Mouse (Mus musculus) midbrain, embryonic 14.5 days (tissue): ENCODE measurements around the gene Kif13a. TPM values are rescaled to one million over a fixed set of nuclear protein-coding genes. Genes with fewer than 3 reads are reported as not detected.

ENCODE experiments used
- ATAC-seq: fragments of 200-750 bp; cut with Nextera tagmentation; 2 replicates; pipeline ENCODE4 v1.8.0; 2017; ENCODE audit warnings: moderate number of reproducible peaks, moderate library complexity; ENCODE audit not compliant: low FRiP score, low TSS enrichment
- DNase-seq: peaks from one replicate; pipeline ENCODE4 v3.0.0-alpha.2; 2015
- H3K27ac ChIP-seq: fragments of 300-500 bp; sonication (generic); replicated peaks from 2 replicates; pipeline ENCODE4 v1.5.1; 2014; ENCODE audit warnings: mild to moderate bottlenecking, low read depth, low read length, moderate library complexity
- H3K27me3 ChIP-seq: fragments of 300-500 bp; sonication (generic); 2 replicates; pipeline ENCODE4 v1.6.1; 2014; ENCODE audit warnings: low read length, control low read depth, mixed read lengths; ENCODE audit not compliant: control insufficient read depth, insufficient read depth
- H3K36me3 ChIP-seq: fragments of 300-500 bp; sonication (generic); 2 replicates; pipeline ENCODE4 v1.6.1; 2014; ENCODE audit warnings: low read length, control low read depth; ENCODE audit not compliant: control insufficient read depth, insufficient read depth
- H3K4me1 ChIP-seq: fragments of 300-500 bp; sonication (generic); 2 replicates; pipeline ENCODE4 v1.6.1; 2014; ENCODE audit warnings: mild to moderate bottlenecking, antibody characterized with exemption, low read length, control low read depth; ENCODE audit not compliant: control insufficient read depth, insufficient read depth
- H3K4me2 ChIP-seq: fragments of 300-500 bp; sonication (generic); 2 replicates; pipeline ENCODE4 v1.6.1; 2014; ENCODE audit warnings: mild to moderate bottlenecking, low read length, moderate library complexity
- H3K4me3 ChIP-seq: fragments of 300-500 bp; sonication (generic); replicated peaks from 2 replicates; pipeline ENCODE4 v1.5.1; 2014; ENCODE audit warnings: low read depth, low read length
- H3K9ac ChIP-seq: fragments of 300-500 bp; sonication (generic); replicated peaks from 2 replicates; pipeline ENCODE4 v1.6.1; 2014; ENCODE audit warnings: mild to moderate bottlenecking, low read length, moderate library complexity
- H3K9me3 ChIP-seq: fragments of 300-500 bp; sonication (generic); 2 replicates; pipeline ENCODE4 v1.6.1; 2016; ENCODE audit warnings: low read length, control low read depth, mixed read lengths; ENCODE audit not compliant: control insufficient read depth
- WGBS: fragments of 180-500 bp; shearing (Covaris S2); extraction: QIAGEN DNeasy Blood & Tissue Kit; methylation state at CpG from one replicate; pipeline ENCODE4 v1.1.7; 2014; 5-methylcytosine and 5-hydroxymethylcytosine counted together
- polyA plus RNA-seq: library from polyadenylated mRNA; unstranded; fragments of >200 nt; fragmentation: Nextera tagmentation; extraction: Ambion mirVana; gene quantifications from 2 replicates; pipeline ENCODE4 v1.2.1, GENCODE M21; 2014

Gene Kif13a
- polyA plus RNA-seq, 1 experiment from 2014 or later = 14.2 TPM

DNA sequence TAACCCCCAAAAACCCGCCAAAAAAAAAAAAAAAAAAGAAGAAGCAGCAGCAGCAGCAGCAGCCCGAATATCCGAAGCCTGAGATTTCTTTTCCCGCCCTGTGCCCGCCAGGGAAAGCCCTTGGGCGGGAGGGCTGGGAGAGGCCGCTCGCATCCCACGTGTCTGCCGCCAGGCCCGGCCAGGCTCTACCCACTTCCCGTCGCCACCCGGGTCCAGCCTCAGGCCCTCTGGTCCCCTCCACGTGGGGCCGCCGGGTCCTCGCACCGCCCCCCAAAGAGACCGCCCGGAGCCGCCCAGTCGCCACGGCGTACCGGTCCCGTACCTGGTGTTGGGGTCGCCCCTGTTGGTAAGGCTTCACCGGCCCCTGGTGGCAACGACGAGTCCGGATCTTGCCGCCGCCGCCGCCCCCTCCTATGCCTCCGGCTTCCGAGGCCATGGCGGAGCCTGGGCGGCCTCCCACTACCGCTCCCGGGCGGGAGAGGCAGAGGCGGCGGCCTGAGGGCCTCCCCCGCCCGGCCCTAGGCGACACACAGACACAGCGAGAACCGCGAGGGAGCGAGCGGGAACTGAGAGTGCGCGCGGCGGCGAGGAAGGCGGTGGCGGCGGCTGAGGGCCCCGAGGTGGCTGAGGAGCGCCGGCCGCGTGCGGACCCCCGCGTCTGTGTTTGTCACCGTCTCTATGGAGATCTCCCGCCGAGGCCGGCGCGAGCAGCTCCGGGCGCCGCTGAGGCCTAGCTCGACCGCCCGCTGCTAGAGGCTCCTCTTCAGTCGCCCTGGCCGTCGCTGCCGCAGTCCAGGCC lies 202.4 kb downstream of the Kif13a start:
- Histone ChIP-seq H3K27me3 (no peaks in the 10 kb centered on the region), H3K4me1 (peaks cover 17% of the 10 kb centered on the region), H3K4me2 (peak overlapping the region; percentile 83), H3K36me3 (no peaks in the 10 kb centered on the region), H3K4me3 (peak overlapping the region; percentile 98), H3K9ac (peak overlapping the region; percentile 86), H3K9me3 (no peaks in the 10 kb centered on the region), H3K27ac (peak overlapping the region; percentile 96)
- ATAC-seq (peak; percentile 89), DNase-seq (peak; percentile 58)
- under 1% methylated on average over 65 of the region's 85 CpGs for WGBS

DNA sequence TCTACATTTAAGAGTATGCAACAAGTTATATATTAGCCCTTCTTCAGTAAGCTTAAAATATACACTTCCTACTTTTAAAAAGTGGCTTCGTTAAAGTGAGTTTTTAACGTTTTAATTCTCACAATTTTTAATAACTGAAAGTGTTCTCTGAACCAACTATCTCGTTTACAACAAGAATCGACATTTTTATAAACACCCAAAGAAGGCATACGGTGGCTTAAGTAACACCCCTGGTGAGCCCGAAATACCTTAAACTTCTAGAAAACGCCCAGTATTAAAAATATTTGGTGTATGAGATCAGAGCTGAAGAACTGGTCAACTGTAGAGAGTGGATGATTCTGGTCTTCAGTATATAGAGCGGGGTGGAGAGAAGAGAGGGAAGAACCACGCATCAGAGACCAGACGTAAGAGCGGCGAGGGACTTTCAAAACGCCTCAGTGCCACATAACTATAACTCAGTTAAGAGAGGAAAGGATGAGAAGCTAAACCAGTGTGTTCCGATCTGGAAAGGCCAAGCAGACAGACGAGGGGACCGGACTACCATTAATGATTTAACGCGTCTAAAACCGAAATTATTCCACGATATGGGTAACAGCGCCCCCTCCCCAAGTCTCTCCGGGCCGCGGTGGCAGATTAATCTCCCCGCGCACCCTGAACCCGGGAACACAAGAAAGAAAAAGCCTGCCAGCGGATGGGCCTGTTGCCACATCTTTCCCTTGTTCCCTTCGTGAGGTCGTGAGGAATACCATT lies 203.2 kb downstream of the Kif13a start:
- WGBS = 2% methylated on average over 30 of the region's 30 CpGs
- H3K9ac ChIP-seq = peak overlapping the region; percentile 86
- H3K4me2 ChIP-seq = peak overlapping the region; percentile 83
- H3K27ac ChIP-seq = peak overlapping the region; percentile 96; the same call in 1 of the 2 replicates
- peaks cover 17% of the 10 kb centered on the region for H3K4me1 ChIP-seq
- H3K4me3 ChIP-seq = peak overlapping the region; percentile 98
- no peaks in the 10 kb centered on the region for H3K9me3 ChIP-seq
- no peaks in the 10 kb centered on the region for H3K36me3 ChIP-seq
- H3K27me3 ChIP-seq = no peaks in the 10 kb centered on the region
- ATAC-seq (no peak), DNase-seq (peak; percentile 54)

DNA sequence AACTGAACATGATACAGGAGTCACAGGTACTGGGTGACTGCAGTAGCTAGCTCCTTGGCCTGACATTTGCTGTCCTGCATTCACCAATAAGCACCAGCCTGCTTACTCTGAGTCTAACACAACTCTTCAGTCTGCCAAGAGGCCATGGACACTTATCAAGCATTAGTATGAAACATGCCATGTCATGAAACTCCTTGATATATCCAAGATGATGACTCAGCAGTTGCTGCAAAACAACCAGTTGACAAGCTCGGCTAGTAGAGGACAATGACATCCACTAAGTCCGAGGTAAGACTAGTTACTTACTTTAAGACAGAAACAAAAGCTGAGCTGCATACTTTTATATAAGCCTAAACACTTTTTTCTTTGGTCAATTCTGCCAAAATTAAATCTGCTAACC lies 204.4 kb downstream of the Kif13a start:
- H3K4me2 ChIP-seq = peak overlapping the region; percentile 83
- H3K9me3 ChIP-seq = no peaks in the 10 kb centered on the region
- ATAC-seq = no peak
- no peaks in the 10 kb centered on the region for H3K36me3 ChIP-seq
- no peak overlapping the region for H3K27ac ChIP-seq
- 23% methylated on average over 2 of the region's 2 CpGs for WGBS
- no peak for DNase-seq
- H3K4me3 ChIP-seq = 0 out of 2 replicates have a peak overlapping the region, but pooled peaks have one; percentile 12
- peaks cover 17% of the 10 kb centered on the region for H3K4me1 ChIP-seq
- no peak overlapping the region for H3K9ac ChIP-seq
- no peaks in the 10 kb centered on the region for H3K27me3 ChIP-seq

DNA sequence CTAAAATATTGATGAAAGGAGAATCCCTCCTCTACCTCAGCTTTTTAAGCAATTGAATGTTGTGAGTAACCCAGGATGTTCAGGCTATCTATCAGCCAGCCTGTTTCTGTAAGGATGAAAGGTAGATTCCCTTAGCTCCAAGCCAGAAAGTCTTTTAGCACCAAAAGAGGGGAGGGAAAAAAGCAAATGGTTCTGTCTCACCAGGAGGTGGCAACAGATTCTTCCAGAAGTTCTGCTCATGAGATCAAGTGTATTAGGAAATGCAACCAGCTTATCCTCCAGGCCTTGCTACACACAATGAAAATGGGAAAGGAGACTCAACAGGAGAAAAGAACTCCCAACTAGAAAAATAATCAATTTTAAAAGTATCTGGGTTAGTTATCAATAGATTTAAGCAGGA lies 205.3 kb downstream of the Kif13a start:
- peak overlapping the region; percentile 83 for H3K4me2 ChIP-seq

DNA sequence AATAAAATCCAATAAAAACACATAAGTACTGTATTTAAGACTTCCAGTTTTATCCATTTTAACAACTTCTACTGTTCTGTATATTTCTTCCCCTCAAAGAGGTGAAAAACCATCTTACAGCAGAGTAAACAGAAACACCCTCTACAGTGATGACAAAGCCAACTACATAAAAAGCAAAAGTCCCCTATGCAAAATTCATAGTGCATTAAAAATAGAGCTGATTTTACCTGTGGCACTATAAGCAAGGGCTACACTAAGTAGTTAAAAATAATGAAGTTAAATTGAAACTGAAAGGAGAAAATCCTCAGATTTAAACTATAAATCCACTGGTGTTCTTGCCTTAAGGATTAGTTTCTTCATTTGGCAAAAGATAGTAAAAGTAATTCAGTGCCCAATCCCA lies 208.7 kb downstream of the Kif13a start:
- H3K36me3 ChIP-seq = 0 out of 2 replicates have a peak, but pooled peaks cover 5% of the 10 kb centered on the region
- H3K9ac ChIP-seq = no peak overlapping the region
- H3K27me3 ChIP-seq = no peaks in the 10 kb centered on the region
- H3K9me3 ChIP-seq = no peaks in the 10 kb centered on the region
- no peak overlapping the region for H3K4me3 ChIP-seq
- DNase-seq (no peak), ATAC-seq (no peak)
- H3K4me1 ChIP-seq = peaks cover 12% of the 10 kb centered on the region
- no peak overlapping the region for H3K4me2 ChIP-seq
- no peak overlapping the region for H3K27ac ChIP-seq

More for the DNA sequence above, 205.3 kb downstream of the Kif13a start:
- no peak overlapping the region for H3K9ac ChIP-seq
- no peaks in the 10 kb centered on the region for H3K36me3 ChIP-seq
- H3K9me3 ChIP-seq = no peaks in the 10 kb centered on the region
- no peaks in the 10 kb centered on the region for H3K27me3 ChIP-seq
- no peak overlapping the region for H3K4me3 ChIP-seq
- H3K4me1 ChIP-seq = peaks cover 17% of the 10 kb centered on the region
- no peak overlapping the region for H3K27ac ChIP-seq
- DNase-seq = no peak
- ATAC-seq = no peak

DNA sequence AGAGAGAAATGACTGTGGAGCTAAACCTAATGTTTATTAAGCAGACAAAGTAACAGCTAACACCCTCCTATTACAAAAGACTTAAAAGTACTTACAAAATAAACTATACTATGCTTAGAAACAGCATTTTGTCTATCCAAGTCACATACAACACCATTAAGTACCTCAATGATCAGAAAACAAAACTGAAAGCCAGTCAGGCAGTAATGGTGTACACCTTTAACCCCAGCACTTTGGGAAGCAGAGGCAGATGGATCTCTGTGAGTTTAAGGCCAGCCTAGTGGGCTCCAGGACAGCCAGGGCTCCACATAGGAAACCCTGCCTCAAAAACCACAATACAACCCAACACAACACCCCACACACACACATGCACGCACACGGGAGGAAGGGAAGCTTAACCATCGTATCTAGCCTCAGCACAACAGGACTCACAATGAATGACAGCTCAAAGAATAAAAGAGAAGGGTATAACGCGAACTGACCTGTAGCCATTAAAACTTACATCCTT lies 210.7 kb downstream of the Kif13a start:
- ATAC-seq = no peak
- Histone ChIP-seq H3K27me3 (no peaks in the 10 kb centered on the region), H3K36me3 (0 out of 2 replicates have a peak, but pooled peaks cover 5% of the 10 kb centered on the region), H3K9ac (no peak overlapping the region), H3K27ac (no peak overlapping the region), H3K4me3 (no peak overlapping the region), H3K4me1 (no peaks in the 10 kb centered on the region), H3K9me3 (no peaks in the 10 kb centered on the region), H3K4me2 (no peak overlapping the region)
- WGBS = 69% methylated on average over 5 of the region's 5 CpGs
- DNase-seq = no peak

DNA sequence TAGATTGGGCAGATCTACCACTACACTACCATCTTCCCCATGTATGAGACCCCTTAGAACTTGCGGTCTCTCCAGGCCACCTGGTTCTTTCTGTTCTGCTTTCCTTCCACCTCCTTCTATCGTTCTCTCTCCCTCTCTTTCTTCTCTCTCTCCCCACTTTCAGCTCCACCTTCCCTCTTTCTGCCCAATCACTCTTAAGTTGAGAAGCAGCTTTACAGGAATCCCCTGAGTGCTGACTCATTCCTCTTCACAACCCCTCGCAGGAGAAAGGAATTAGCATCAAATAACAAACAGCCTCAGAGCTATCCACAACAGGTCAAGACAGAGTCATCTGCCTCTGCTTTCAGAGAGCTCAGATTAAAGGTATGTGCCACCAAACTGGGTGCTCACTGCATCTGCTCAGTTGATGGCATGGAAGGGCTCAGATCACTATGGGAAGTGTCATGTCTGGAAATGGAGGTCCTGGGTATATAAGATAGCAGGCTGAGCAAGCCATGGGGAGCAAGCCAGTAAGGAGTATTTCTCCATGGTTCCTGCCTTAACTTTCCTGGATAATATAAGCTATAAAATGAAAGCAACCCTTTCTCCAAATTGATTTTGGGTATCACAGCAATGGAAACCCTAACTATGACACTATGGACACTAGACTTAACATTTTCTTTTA lies 213.6 kb downstream of the Kif13a start:
- no peaks in the 10 kb centered on the region for H3K27me3 ChIP-seq
- DNase-seq (no peak), ATAC-seq (no peak)
- H3K4me1 ChIP-seq = no peaks in the 10 kb centered on the region
- H3K9ac ChIP-seq = no peak overlapping the region
- H3K36me3 ChIP-seq = peaks cover 26% of the 10 kb centered on the region
- no peak overlapping the region for H3K4me3 ChIP-seq
- no peak overlapping the region for H3K27ac ChIP-seq
- 75% methylated on average over 3 of the region's 3 CpGs for WGBS
- no peak overlapping the region for H3K4me2 ChIP-seq
- H3K9me3 ChIP-seq = no peaks in the 10 kb centered on the region

DNA sequence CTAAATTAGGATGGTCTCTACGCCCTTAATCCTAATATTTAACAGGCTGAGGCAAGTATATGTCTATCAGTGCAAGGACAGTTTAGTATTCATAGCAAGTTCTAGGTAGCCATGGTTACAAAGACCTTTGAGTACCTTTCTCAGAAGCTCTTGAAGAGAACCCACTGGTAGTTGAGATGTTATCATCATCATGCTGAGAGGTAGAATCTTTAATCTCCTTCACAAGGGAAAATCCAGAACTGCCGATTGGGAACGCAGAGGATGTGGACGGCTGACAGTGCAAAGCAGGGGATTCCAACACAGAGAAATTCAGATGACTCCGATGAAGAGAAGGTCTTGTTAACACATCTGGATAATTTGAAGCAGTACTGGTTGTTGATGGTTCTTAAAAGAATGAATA lies 216.2 kb downstream of the Kif13a start:
- H3K9ac ChIP-seq = no peak overlapping the region
- peaks cover 39% of the 10 kb centered on the region for H3K36me3 ChIP-seq
- no peaks in the 10 kb centered on the region for H3K27me3 ChIP-seq
- no peak for DNase-seq
- no peak overlapping the region for H3K27ac ChIP-seq
- no peaks in the 10 kb centered on the region for H3K4me1 ChIP-seq
- no peaks in the 10 kb centered on the region for H3K9me3 ChIP-seq
- WGBS = 79% methylated on average over 5 of the region's 5 CpGs
- no peak overlapping the region for H3K4me2 ChIP-seq
- H3K4me3 ChIP-seq = no peak overlapping the region
- ATAC-seq = no peak
